Mouse (Mus musculus): ENCODE results near the gene Nifk.

- TF ChIP-seq CTCF (IDR thresholded peaks at IDR 0.05; ENCODE audit: borderline replicate concordance, insufficient read depth, low read length) (no peak), POLR2A (IDR thresholded peaks at IDR 0.05; ENCODE audit: low read depth, low read length) (peak; percentile 15; the same call in 1 of the 2 replicates)
These were observed 47.3 kb downstream of the Nifk start for GRCm38 (mm10) chr1:118368721-118369461.

Data from embryonic fibroblast, embryonic 13.5 days (primary cell).